Mouse (Mus musculus) kidney, postnatal 36 days (tissue): ENCODE measurements at regions not wholly inside any gene's neighbourhood (a gene's known extent, or its start where the extent isn't known, plus 50 kb on each side); places are given as distances from the start of the nearest gene placed in this dataset.

Experiments used
- DNase-seq, 2 experiments: peaks; one replicate each; pipeline ENCODE4 v3.0.0; 2021 to 2022; ENCODE audit warnings: mixed read lengths in 2 of 2

- no peak for DNase-seq
Observed at GRCm38 (mm10) chrX:85329474-85330225, 80.2 kb downstream of the Fthl17a start.

GRCm38 (mm10) chrX:85343517-85343916 is 94.0 kb downstream of the Fthl17a start:
- peak; percentile 4 to 25 for DNase-seq

- no peak for DNase-seq
Observed at GRCm38 (mm10) chrX:85375296-85375695, 125.8 kb downstream of the Fthl17a start.

GRCm38 (mm10) chrX:85384452-85384851 is 135.0 kb downstream of the Fthl17a start:
- DNase-seq: no peak
